Mouse (Mus musculus) brain, embryonic 14.5 days (tissue): ENCODE data around the gene Kdelc2. TPM values are rescaled to one million over a fixed set of nuclear protein-coding genes. Genes with fewer than 3 reads are reported as not detected.

Experiments
- DNase-seq: peaks from one replicate; pipeline ENCODE4 v3.0.0-alpha.2; 2011; ENCODE audit warnings: low read depth
- CTCF ChIP-seq: fragments of 200-500 bp; IDR thresholded peaks from 2 replicates; pipeline ENCODE4 v1.5.1; 2012; ENCODE audit warnings: inconsistent platforms, mild to moderate bottlenecking, moderate library complexity, borderline replicate concordance; ENCODE audit not compliant: insufficient read depth, insufficient read length; ENCODE audit errors: extremely low read depth
- POLR2A ChIP-seq: fragments of 200-500 bp; IDR thresholded peaks from 2 replicates; pipeline ENCODE4 v1.6.1; 2012; ENCODE audit warnings: mild to moderate bottlenecking, inconsistent platforms, borderline replicate concordance; ENCODE audit not compliant: poor library complexity, insufficient read depth, insufficient read length, severe bottlenecking; ENCODE audit errors: extremely low read depth
- polyA plus RNA-seq: library from polyadenylated mRNA; depleted of rRNA; stranded (reverse); fragments of >200 nt; gene quantifications from 2 replicates; pipeline ENCODE4 v1.2.3, GENCODE M21; 2012; rRNA removed

The Kdelc2 gene
- polyA plus RNA-seq = 1.4 and 3.0 TPM in 2 replicates

GRCm38 (mm10) chr9:53383951-53384866, at the start of gene Kdelc2:
Kdelc2 (plus strand) TSS chr9:53384025.
- peak; percentile 96 for DNase-seq
- TF ChIP-seq CTCF = no peak
- 0 out of 2 replicates have a peak, but pooled peaks have one; percentile 20 for TF ChIP-seq POLR2A

GRCm38 (mm10) chr9:53335131-53335530, 48.7 kb upstream of the Kdelc2 start:
- TF ChIP-seq CTCF (no peak), POLR2A (no peak)
- DNase-seq = no peak

DNA sequence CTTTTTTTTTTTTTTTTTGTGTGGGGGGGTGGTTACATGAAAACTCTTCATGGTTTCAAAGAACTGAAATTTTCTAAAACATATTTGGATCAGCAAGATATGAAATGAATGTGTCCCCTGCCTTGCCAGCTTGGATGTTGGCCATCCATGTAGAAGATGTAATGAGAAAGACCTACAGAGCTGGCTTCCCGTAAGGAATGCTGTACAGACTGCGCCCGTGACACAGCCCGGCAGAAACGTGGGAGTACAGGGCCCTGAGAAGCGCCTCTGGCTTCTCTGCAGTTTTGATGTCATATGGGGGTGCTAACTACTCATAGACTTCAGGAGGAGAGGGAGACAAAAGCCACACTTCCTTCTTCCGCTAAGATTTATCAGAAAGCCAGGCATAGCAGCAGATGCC, 44.2 kb upstream of the Kdelc2 start:
- no peak for DNase-seq
- TF ChIP-seq CTCF = no peak
- TF ChIP-seq POLR2A = no peak

- no peak for DNase-seq
- TF ChIP-seq POLR2A (no peak), CTCF (no peak)
These were observed 43.4 kb upstream of the Kdelc2 start for GRCm38 (mm10) chr9:53340328-53340916.

GRCm38 (mm10) chr9:53340969-53341368, 42.9 kb upstream of the Kdelc2 start:
- TF ChIP-seq CTCF (no peak), POLR2A (no peak)
- DNase-seq = peak; percentile 54

GRCm38 (mm10) chr9:53341981-53342380, 41.8 kb upstream of the Kdelc2 start:
- no peak for TF ChIP-seq CTCF
- TF ChIP-seq POLR2A = no peak
- DNase-seq = no peak

GRCm38 (mm10) chr9:53344646-53345432, 39.0 kb upstream of the Kdelc2 start:
- TF ChIP-seq POLR2A (no peak), CTCF (no peak)
- DNase-seq = no peak

DNA sequence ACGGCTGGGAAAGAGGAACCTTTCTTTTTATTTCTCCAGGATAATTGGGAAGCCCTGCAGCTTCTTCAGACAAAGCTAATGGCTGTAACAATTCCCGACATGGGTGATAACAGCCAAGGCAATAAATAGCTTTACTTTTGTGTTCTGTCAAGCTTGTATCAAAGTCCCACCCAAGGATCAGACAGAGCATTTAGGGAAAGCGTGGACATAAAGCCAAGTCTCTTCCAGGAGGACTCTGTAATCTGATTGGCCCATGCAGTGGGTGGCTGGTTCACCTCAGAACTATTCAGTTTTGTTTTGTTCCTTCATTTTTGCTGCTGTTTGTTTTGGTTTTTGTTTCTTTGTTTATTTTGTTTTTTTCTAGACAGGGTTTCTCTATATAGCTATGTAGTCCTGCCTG, 38.1 kb upstream of the Kdelc2 start:
- DNase-seq = no peak
- TF ChIP-seq POLR2A (no peak), CTCF (no peak)

GRCm38 (mm10) chr9:53346402-53346801, 37.4 kb upstream of the Kdelc2 start:
- no peak for DNase-seq
- TF ChIP-seq POLR2A = no peak
- no peak for TF ChIP-seq CTCF

GRCm38 (mm10) chr9:53349211-53349610, 34.6 kb upstream of the Kdelc2 start:
- DNase-seq = no peak
- TF ChIP-seq CTCF (no peak), POLR2A (no peak)

- DNase-seq = no peak
- no peak for TF ChIP-seq CTCF
- TF ChIP-seq POLR2A = no peak
These were observed 33.5 kb upstream of the Kdelc2 start for GRCm38 (mm10) chr9:53350331-53350730.
